Mouse (Mus musculus) heart, adult 2 months (tissue): ENCODE results near the gene Zdhhc17.

Experiments
- CTCF ChIP-seq: fragments of 200-600 bp; IDR thresholded peaks from 2 replicates; pipeline ENCODE4 v1.8.1; 2022; ENCODE audit warnings: antibody characterized with exemption, mild to moderate bottlenecking, moderate library complexity
- POLR2A ChIP-seq: fragments of 200-500 bp; IDR thresholded peaks from 2 replicates; pipeline ENCODE4 v1.6.1; 2011; ENCODE audit warnings: mild to moderate bottlenecking, low read depth, low read length, control low read depth; ENCODE audit not compliant: insufficient read depth

DNA sequence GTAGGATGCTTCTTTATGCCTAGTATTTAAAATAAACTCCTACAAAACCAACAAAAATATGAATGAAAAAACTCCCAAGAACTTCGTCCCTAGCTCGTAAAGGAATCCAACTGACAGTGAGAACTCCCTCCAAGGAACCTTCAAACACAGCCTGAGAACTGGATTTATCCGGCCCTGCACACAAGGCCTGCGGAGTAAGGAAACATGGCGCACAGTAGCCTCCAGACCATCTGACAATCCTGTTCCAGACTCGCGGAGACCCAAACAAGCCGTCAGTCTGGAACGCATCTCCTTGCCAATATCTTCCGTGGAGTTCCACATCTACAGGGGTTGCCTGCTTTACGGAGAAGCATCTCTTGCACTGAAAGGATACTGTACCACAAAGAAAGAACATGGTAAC, 68.0 kb downstream of the Zdhhc17 start:
- TF ChIP-seq CTCF (no peak), POLR2A (no peak)
